Mouse (Mus musculus) urinary bladder, postnatal 14 days (tissue): ENCODE data around the gene Olfr459.

Experiments
- DNase-seq: peaks from one replicate; pipeline ENCODE4 v3.0.0; 2021; ENCODE audit warnings: low spot score

The Olfr459 gene

DNA sequence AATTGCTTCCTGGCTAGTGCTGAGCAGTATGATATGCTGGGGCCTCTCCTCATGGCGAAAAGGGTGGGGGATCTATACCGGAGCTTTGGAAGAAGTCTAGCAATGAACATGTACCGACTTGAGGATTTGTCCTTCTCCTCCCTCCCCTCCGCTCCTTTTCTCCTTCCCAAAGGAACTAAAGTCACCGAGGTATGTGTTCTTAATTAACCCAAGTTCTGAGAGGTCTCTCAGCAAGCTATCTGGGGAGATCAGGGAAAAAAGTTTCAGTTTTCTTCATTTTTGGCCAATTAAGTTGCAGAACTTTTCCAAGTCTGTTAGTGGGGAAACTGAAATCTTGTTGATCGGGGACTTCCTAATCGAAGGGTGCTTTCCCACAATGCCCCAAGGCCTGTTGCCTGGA is at the start of gene Olfr459:
Gene Olfr459 (minus strand): TSS at position 101 of the 400 bp plus-strand sequence.
- no peak for DNase-seq

DNA sequence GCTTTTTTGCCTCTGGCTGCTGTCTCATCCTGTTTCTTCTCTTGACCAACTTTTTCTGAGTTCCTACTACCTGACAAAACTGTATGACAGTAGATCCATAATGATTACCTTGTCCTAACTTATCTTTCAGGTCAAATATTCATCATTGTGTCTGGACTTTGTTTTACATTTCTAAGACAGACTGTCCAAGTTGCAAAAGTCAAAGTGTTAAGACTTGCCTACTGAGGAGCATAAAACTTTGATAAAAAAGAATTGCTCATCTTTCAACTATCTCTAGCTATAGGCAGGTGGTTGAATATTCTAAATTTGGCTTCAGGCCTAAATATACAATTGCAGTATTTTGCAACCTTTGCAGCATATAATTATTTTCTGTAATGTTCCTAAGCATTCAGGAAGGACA is 49.1 kb upstream of the Olfr459 start:
- no peak for DNase-seq

DNA sequence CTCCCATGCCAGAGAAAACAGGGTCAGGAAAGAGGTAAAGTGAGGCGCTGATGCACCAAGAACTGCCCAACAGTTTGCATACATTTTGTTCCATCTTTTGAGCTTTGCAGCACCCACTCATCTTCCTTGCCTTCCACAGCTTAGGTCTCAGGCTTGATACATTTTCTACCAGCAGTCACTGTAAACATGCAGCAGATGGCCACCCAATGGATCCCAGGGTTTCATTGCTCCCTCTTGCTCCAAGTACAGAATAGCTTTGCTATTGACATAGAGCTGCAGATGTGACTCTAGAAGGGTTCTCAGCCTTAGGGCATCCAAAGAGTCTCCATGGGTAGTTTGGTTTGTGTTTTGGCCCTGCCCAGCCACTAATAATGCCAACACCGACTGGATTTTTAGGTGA is 11.7 kb upstream of the Olfr459 start:
- DNase-seq, result no peak

DNA sequence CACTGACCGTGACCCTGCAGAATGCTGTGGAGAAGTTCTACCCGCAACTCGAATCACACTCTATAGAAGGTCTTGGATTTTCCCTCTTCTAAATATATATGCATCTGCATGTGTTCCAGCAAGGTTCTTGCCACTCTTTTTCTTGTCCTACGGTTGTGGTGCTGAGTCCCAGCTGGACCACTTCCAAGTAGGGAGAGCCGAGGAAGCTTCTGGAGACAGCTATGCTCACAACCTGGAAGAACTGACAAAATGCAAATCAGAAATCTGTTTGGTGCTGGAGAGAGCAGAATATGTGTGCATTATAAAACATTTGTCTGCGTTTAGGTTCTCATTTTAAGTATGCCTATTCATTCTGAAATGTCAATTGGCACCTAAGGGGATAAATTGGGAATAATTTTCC is 744 bp upstream of the Olfr459 start:
- DNase-seq, result no peak

DNA sequence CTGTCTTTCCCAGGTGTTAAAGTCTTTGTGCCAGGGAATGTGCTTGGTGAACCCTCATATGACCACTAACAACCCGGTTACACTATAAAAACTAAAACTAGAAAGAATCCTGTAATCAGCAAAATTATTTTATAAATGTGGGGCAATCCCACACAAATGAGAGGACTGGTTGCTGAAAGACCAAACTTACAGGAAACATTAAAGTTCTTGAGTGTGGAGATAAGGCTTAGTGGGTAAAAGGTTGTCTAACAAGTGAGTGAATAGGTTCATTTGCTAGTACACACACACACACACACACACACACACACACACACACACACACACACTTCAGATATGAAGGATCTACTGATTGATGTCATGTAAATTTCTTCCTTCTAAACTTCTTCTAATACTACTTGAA is 5.1 kb downstream of the Olfr459 start:
- DNase-seq, result no peak

DNA sequence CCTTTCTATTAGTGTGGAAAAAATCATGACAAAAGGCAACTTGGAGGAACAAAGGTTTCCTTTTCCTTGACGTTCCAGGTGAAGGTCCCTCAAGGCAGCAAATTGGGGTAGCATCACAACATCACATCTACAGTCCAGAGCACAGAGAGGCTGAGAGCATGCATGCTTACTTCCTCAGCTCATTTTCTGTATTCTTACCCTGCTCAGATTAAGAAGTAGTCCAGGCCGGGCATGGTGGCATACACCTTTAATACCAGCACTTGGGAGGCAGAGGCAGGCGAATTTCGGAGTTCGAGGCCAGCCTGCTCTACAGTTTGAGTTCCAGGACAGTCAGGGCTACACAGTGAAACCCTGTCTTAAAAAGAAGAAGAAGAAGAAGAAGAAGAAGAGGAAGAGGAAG is 10.7 kb downstream of the Olfr459 start:
- no peak for DNase-seq

DNA sequence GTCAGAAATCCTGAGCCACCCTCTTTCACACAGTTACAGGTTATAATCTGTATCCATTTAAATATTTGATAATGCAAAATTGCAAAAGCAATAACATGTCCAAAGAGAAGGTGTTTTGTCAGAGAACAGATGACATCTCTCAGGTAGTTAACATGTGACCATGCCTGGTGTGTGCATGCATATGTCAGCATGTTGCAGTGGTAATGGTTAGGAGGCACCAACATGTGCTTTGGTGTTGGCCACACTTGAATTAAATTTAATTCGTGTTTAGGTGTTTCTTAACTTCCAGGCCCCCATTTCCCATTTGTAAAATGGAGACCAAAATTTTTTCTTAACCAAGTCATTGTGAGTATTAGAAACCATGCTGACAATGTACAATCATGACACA is 12.6 kb downstream of the Olfr459 start:
- no peak for DNase-seq

DNA sequence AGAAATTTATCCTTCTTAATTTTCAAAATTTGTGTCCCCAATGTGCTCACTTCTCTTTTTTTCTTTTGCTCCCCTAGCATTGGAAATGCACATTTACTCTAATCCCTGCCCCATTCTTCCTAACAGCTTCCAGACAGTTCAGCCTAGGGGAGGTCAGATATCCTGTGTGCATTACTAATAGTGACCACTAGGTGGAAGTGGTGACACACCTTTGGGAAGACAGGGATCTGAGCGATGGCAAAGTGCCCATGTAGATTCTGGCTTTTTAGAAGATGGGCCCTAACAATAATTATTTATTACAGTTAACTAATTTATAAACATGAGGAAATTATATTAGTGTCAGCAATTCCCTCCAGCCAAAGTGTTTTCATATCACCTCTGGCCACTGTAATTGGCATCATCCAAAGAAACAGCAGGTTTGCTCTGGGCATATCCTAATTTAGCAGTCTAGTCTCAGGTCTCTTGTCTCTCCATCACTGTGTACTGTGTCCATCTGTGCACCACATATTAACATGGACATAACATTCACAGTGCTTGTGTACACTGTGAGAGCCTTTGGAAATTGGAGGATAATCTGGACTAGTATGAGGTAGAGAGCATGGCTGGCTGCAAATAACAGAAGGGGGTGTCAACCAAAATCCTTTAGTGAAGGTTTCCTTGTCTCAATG is 13.1 kb downstream of the Olfr459 start:
- peak; percentile 58 for DNase-seq

DNA sequence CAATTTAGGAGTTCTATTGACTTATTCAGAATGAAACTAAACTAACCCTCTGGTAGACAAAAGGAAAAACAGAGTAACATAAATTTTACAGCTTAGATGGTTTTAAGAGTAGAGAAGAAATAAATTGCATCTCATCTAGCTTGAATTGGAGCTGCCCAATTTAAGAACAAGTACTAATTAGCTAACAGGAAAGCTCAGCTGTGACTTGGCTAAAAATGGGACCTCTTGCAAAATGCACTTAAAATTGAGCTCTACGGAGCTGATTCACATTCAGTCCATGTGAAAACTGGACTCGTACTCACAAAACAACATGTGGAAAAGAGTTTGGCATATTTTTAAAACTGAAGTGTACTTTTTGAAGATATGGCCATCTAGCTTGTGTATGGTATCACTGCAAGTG is 15.4 kb downstream of the Olfr459 start:
- no peak for DNase-seq

DNA sequence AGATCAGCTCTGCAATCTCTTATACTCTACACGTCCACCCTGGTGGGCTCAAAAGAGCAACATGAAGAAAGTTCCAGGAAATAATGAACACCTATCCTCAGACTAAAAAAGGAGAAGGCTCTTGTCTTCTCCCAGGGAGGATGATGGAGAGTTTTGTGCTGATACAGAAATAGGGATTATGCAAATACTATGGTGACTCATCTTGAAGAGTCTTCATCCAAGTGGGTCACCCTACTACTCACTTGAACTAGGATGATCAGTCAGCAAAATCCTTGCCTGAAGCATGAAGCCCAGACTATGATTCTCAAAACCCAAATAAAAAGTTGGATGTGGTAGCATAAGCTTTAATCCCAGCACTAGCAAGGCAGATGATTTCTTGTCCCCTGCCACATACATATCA is 16.6 kb downstream of the Olfr459 start:
- no peak for DNase-seq

DNA sequence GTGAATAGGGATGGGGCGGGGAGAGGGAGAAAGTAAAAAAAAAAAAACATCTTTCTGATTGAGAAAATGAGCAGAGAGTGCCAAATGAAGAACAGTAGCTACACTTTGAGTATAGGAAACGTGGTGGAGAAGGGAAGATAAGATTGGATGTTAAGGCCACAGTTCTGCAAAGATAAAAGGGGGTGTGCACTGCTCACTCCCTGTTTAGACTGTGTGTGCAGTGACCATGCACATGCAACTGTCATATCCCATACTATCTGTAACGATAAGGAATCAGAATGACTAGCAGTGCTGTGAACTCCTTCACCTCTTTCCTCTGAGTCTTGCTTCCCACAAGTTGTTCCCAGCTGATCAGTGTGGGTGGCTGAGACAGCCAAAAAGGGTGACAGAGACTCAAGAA is 17.8 kb downstream of the Olfr459 start:
- DNase-seq, result no peak

DNA sequence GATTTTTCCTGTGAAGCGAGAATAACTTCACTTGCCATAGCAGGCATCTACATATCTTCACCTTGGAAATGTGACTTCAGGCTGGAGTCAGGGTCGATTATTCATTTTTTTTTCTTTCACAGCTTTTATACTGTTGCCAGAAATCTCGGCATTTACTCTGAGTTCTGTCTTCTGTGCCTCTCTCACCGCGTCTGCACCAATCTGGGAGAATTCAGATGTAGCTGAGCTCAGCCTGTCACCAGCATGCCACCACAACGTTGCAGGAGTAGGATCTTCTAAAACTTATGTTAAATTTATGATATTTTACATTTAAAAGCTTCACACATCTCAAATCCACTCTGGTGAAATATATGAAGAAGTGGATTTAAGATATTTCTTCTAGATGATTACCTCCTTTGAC is 20.4 kb downstream of the Olfr459 start:
- no peak for DNase-seq

DNA sequence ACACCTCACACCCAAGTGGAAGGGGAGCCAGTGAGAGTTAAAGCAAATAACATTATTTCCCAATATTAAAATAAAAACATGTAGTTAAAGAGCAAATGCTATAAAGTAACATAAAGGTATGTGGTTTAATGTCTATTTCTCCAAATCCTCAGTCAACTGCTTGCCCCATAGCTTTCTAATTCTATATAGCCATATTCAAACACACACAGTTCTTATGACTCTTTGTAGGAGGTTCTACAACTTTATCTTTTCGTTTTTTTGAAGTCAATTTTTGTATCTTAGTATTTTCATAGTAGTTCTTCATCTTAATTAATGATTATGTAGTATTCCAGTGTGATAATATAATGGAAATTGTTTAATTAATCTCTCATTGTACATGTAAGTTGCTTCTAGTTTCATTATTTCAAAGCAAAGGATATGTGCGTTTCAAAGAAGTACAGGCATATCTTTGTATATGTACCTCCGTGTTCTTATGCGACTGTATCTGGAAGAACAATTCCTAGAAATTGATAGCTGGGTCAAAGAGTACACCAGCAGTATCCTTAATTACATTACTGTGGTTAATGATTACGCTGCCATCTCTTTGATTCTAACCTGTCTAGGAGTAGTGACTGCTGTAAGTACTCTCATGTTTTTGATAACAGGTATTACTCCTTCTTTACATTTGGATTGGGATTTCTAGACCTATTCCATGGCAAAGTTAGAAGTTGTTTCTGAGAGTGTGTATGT is 30.1 kb downstream of the Olfr459 start:
- no peak for DNase-seq

DNA sequence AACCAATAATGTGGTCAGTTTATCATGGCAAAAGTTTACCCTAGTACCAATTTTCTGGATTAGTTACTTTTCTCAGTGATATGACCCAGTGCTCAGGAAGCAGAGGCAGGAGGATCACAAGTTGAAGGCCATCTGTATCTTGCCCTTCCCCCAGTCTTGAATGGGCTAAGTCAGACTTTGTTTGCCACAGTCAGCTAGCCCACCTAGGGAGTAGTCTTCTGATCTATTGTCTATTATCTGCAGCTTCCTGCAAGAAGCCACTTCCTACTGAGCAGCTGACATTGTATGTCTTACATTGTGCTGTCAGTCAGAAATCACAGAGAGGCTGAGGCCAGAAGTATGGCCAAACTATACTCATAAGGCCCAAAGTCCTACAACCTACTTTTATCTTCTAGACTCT is 33.9 kb downstream of the Olfr459 start:
- no peak for DNase-seq

DNA sequence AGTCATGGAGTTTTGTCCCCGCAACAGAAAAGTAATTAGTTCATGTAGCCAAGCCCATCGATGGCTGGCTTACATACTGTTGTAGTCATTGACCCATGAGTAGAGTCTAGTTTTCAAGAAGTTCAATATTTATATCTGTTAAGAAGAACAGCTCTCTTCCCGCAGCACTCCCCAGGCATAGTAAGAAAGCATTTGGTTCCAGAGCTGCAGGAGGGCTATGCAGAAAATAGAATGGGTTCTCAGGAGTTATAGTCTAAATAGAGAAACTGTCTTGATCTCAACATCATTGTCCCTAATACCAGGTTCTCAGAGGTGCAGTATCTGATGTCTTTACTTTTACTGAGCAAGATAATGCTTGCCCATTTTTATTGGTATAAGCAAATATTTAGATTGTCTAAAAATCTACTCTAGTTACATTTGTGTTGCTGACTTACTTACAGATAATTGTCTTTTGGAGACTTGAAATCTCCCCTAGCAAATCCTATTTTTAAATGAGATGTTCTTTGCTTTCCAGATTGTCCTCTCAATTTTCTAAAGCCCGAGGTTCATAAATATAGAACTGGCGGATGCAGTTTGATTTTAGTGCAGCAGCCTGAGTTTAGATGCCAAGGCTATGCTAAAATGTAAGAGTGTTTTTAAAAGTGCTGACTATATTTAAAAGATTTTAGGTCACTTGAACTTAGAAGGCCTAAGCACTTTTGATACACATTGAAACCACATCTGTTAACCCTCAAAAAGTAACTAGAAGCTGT is 40.1 kb downstream of the Olfr459 start:
- no peak for DNase-seq

DNA sequence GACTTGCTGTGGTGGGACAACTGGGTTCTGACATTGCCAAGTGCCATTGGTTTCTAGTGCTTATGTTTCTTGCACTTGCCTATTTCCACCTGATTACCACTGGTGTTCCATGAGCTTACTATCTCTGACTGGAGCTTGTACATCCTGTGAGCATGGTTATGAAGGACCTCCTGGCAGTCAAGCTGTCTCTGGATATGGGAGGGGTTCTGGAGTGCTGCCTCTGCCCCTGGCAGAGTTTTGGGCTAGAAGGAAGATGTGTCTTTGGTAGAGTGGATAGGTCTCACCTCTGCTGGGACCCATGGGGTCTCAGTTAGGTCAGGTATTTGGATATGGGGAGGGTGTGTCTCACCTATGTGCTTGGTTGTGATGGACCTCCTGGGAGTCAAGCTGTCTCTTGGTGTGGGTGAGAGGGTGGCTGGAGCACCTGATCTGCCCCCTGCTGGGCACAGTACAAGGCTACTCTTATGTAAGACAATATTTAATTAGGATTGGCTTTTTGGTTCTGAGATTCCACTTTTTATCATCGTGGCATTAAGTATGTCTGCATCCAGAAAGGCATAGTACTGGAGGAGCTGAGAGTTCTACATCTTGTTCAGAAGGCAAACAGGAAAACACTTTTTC is 46.9 kb downstream of the Olfr459 start:
- DNase-seq, result no peak

DNA sequence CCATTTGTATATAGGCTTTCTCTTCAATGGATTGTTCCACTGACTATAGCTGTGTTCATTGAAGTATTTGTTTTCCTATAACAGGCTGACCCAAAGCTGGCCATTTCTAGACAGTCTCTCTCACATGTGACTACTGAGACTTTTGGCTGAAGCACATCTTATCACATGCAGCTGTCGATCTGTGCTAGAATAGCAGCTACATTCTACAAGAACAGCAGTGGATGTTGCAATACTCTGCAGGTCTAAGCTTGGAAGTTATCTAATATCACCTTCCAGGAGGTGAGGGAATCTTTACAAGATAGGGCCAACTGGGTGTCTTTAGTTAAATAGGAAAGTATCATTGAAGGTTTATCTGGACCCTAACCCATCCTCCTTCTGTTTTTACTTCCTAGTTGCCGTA is 53.5 kb downstream of the Olfr459 start:
- no peak for DNase-seq
